Mouse (Mus musculus) embryonic facial prominence, embryonic 11.5 days (tissue): Measurements from ENCODE around the gene Pcca. TPM values are rescaled to one million over a fixed set of nuclear protein-coding genes. Genes with fewer than 3 reads are reported as not detected.

Experiments
- ATAC-seq: fragments of 200-750 bp; cut with Nextera tagmentation; replicated peaks from 2 replicates; pipeline ENCODE4 v1.8.0; 2017; ENCODE audit warnings: low read depth; ENCODE audit not compliant: insufficient number of reproducible peaks, low FRiP score, low TSS enrichment
- DNase-seq: peaks from one replicate; pipeline ENCODE4 v3.0.0-alpha.2; 2015; ENCODE audit warnings: low spot score
- H3K27ac ChIP-seq: fragments of 300-500 bp; sonication (generic); replicated peaks from 2 replicates; pipeline ENCODE4 v1.5.1; 2014; ENCODE audit warnings: mild to moderate bottlenecking, low read depth, low read length, control low read depth
- H3K27me3 ChIP-seq: fragments of 300-500 bp; sonication (generic); 2 replicates; pipeline ENCODE4 v1.6.1; 2014; ENCODE audit warnings: mild to moderate bottlenecking, low read length, moderate library complexity, mixed read lengths; ENCODE audit not compliant: control insufficient read depth, insufficient read depth
- H3K36me3 ChIP-seq: fragments of 300-500 bp; sonication (generic); replicated peaks from 2 replicates; pipeline ENCODE4 v1.6.1; 2014; ENCODE audit warnings: low read depth, mild to moderate bottlenecking, low read length, moderate library complexity, mixed read lengths; ENCODE audit not compliant: control insufficient read depth, insufficient read depth
- H3K4me1 ChIP-seq: fragments of 300-500 bp; sonication (generic); 2 replicates; pipeline ENCODE4 v1.6.1; 2014; ENCODE audit warnings: low read length, mixed read lengths; ENCODE audit not compliant: control insufficient read depth, insufficient read depth
- H3K4me2 ChIP-seq: fragments of 300-500 bp; sonication (generic); 2 replicates; pipeline ENCODE4 v1.6.1; 2014; ENCODE audit warnings: low read depth, mild to moderate bottlenecking, control low read depth, low read length, moderate library complexity
- H3K4me3 ChIP-seq: fragments of 300-500 bp; sonication (generic); 2 replicates; pipeline ENCODE4 v1.5.1; 2014; ENCODE audit warnings: low read depth, low read length, control low read depth
- H3K9ac ChIP-seq: fragments of 300-500 bp; sonication (generic); replicated peaks from 2 replicates; pipeline ENCODE4 v1.6.1; 2014; ENCODE audit warnings: mild to moderate bottlenecking, control low read depth, low read length
- H3K9me3 ChIP-seq: fragments of 300-500 bp; sonication (generic); replicated peaks from 2 replicates; pipeline ENCODE4 v1.6.1; 2016; ENCODE audit warnings: mild to moderate bottlenecking, low read length, inconsistent platforms, mixed read lengths; ENCODE audit not compliant: control insufficient read depth
- WGBS: fragments of 180-500 bp; shearing (Covaris S2); extraction: QIAGEN DNeasy Blood & Tissue Kit; methylation state at CpG from one replicate; pipeline ENCODE4 v1.1.7; 2014; 5-methylcytosine and 5-hydroxymethylcytosine counted together
- polyA plus RNA-seq: library from polyadenylated mRNA; unstranded; fragments of >200 nt; fragmentation: Nextera tagmentation; extraction: Ambion mirVana; gene quantifications from 2 replicates; pipeline ENCODE4 v1.2.1, GENCODE M21; 2014

Gene Pcca
- 35.3 and 37.4 TPM in 2 replicates for polyA plus RNA-seq

- Histone ChIP-seq H3K9me3 (no peaks in the 10 kb centered on the region), H3K27ac (0 out of 2 replicates have a peak within 1 kb of the TSS, but pooled peaks have one; percentile 31), H3K4me2 (peak within 1 kb of the TSS; percentile 79), H3K27me3 (no peaks in the 10 kb centered on the region), H3K36me3 (no peaks in the 10 kb centered on the region), H3K9ac (peak within 1 kb of the TSS; percentile 66), H3K4me1 (no peaks in the 10 kb centered on the region), H3K4me3 (peak within 1 kb of the TSS; percentile 69)
- DNase-seq (peak; percentile 98), ATAC-seq (peak; percentile 100)
- 1% methylated on average over 54 of the region's 54 CpGs for WGBS
Measured at GRCm38 (mm10) chr14:122534017-122534924, at the start of gene Pcca. TSS of gene Pcca (plus strand) at chr14:122534324.

GRCm38 (mm10) chr14:122484458-122484843 lies 49.7 kb upstream of the Pcca start:
- H3K27ac ChIP-seq, result no peak overlapping the region
- no peaks in the 10 kb centered on the region for H3K4me1 ChIP-seq
- H3K4me3 ChIP-seq, result no peak overlapping the region
- WGBS, result 7% methylated on average over 4 of the region's 4 CpGs
- H3K4me2 ChIP-seq, result no peak overlapping the region
- ATAC-seq (no peak), DNase-seq (no peak)
- H3K9ac ChIP-seq, result no peak overlapping the region
- no peaks in the 10 kb centered on the region for H3K9me3 ChIP-seq
- peaks cover 49% of the 10 kb centered on the region for H3K27me3 ChIP-seq
- no peaks in the 10 kb centered on the region for H3K36me3 ChIP-seq

- Histone ChIP-seq H3K27me3 (peaks cover 49% of the 10 kb centered on the region), H3K4me1 (no peaks in the 10 kb centered on the region), H3K9ac (no peak overlapping the region), H3K4me2 (no peak overlapping the region; the same call in 1 of the 2 replicates), H3K36me3 (no peaks in the 10 kb centered on the region), H3K4me3 (no peak overlapping the region), H3K9me3 (no peaks in the 10 kb centered on the region), H3K27ac (no peak overlapping the region)
- 1% methylated on average over 24 of the region's 24 CpGs for WGBS
- DNase-seq (peak; percentile 13), ATAC-seq (no peak)
Measured at GRCm38 (mm10) chr14:122484844-122485551, 49.1 kb upstream of the Pcca start.

GRCm38 (mm10) chr14:122485635-122486181 lies 48.4 kb upstream of the Pcca start:
- Histone ChIP-seq H3K36me3 (no peaks in the 10 kb centered on the region), H3K4me2 (no peak overlapping the region), H3K9me3 (no peaks in the 10 kb centered on the region), H3K9ac (no peak overlapping the region), H3K27ac (no peak overlapping the region), H3K4me3 (no peak overlapping the region), H3K27me3 (peaks cover 50% of the 10 kb centered on the region), H3K4me1 (peaks cover 2% of the 10 kb centered on the region)
- DNase-seq, result peak; percentile 33
- 1% methylated on average over 12 of the region's 12 CpGs for WGBS
- no peak for ATAC-seq

- Histone ChIP-seq H3K9me3 (no peaks in the 10 kb centered on the region), H3K4me3 (no peak overlapping the region), H3K9ac (no peak overlapping the region), H3K36me3 (no peaks in the 10 kb centered on the region), H3K4me2 (no peak overlapping the region), H3K4me1 (peaks cover 4% of the 10 kb centered on the region), H3K27me3 (peaks cover 48% of the 10 kb centered on the region), H3K27ac (no peak overlapping the region)
- DNase-seq (no peak), ATAC-seq (no peak)
- 11% methylated on average over 1 of the region's 1 CpGs for WGBS
Measured at GRCm38 (mm10) chr14:122486611-122487010, 47.5 kb upstream of the Pcca start.

- DNase-seq, result peak; percentile 62
- Histone ChIP-seq H3K9ac (no peak overlapping the region), H3K4me1 (peaks cover 4% of the 10 kb centered on the region), H3K27ac (no peak overlapping the region), H3K36me3 (no peaks in the 10 kb centered on the region), H3K27me3 (peaks cover 42% of the 10 kb centered on the region), H3K4me2 (no peak overlapping the region), H3K9me3 (no peaks in the 10 kb centered on the region), H3K4me3 (no peak overlapping the region)
- under 1% methylated on average over 5 of the region's 5 CpGs for WGBS
- ATAC-seq, result no peak
Measured at GRCm38 (mm10) chr14:122487366-122487765, 46.8 kb upstream of the Pcca start.

GRCm38 (mm10) chr14:122489041-122489440 lies 45.1 kb upstream of the Pcca start:
- H3K4me2 ChIP-seq, result no peak overlapping the region
- H3K27me3 ChIP-seq, result peaks cover 28% of the 10 kb centered on the region
- H3K9me3 ChIP-seq, result no peaks in the 10 kb centered on the region
- DNase-seq (peak; percentile 39), ATAC-seq (no peak)
- no peak overlapping the region for H3K27ac ChIP-seq
- no peaks in the 10 kb centered on the region for H3K36me3 ChIP-seq
- H3K4me3 ChIP-seq, result no peak overlapping the region
- peaks cover 4% of the 10 kb centered on the region for H3K4me1 ChIP-seq
- H3K9ac ChIP-seq, result no peak overlapping the region
- under 1% methylated on average over 5 of the region's 5 CpGs for WGBS
